Mouse (Mus musculus) midbrain, embryonic 13.5 days (tissue): ENCODE results near the gene Socs7. TPM values are rescaled to one million over a fixed set of nuclear protein-coding genes. Genes with fewer than 3 reads are reported as not detected.
A peak's percentile ranks its signal among the peaks of the same experiment; 100 is the strongest.

Experiments used
- ATAC-seq: fragments of 200-750 bp; cut with Nextera tagmentation; 2 replicates; pipeline ENCODE4 v1.8.0; 2017; ENCODE audit warnings: mild to moderate bottlenecking, moderate TSS enrichment, moderate library complexity
- H3K27ac ChIP-seq: fragments of 300-500 bp; sonication (generic); 2 replicates; pipeline ENCODE4 v1.5.1; 2015; ENCODE audit warnings: inconsistent platforms, mild to moderate bottlenecking, moderate library complexity
- H3K27me3 ChIP-seq: fragments of 300-500 bp; sonication (generic); 2 replicates; pipeline ENCODE4 v1.6.1; 2015; ENCODE audit warnings: mild to moderate bottlenecking, inconsistent platforms
- H3K36me3 ChIP-seq: fragments of 300-500 bp; sonication (generic); 2 replicates; pipeline ENCODE4 v1.6.1; 2015; ENCODE audit warnings: mild to moderate bottlenecking, inconsistent platforms
- H3K4me1 ChIP-seq: fragments of 300-500 bp; sonication (generic); replicated peaks from 2 replicates; pipeline ENCODE4 v1.6.1; 2015; ENCODE audit warnings: inconsistent platforms
- H3K4me2 ChIP-seq: fragments of 300-500 bp; sonication (generic); replicated peaks from 2 replicates; pipeline ENCODE4 v1.6.1; 2015; ENCODE audit warnings: moderate library complexity, mild to moderate bottlenecking, inconsistent platforms
- H3K4me3 ChIP-seq: fragments of 300-500 bp; sonication (generic); replicated peaks from 2 replicates; pipeline ENCODE4 v1.5.1; 2015; ENCODE audit warnings: mild to moderate bottlenecking, inconsistent platforms
- H3K9ac ChIP-seq: fragments of 300-500 bp; sonication (generic); replicated peaks from 2 replicates; pipeline ENCODE4 v1.6.1; 2015; ENCODE audit warnings: mild to moderate bottlenecking, inconsistent platforms
- H3K9me3 ChIP-seq: fragments of 300-500 bp; sonication (generic); 2 replicates; pipeline ENCODE4 v1.6.1; 2016; ENCODE audit warnings: mild to moderate bottlenecking, inconsistent platforms
- WGBS: fragments of 180-500 bp; shearing (Covaris S2); methylation state at CpG from one replicate; pipeline ENCODE4 v1.1.7; 2015; 5-methylcytosine and 5-hydroxymethylcytosine counted together
- polyA plus RNA-seq: library from polyadenylated mRNA; unstranded; fragments of >200 nt; fragmentation: Nextera tagmentation; extraction: Ambion mirVana; gene quantifications from 2 replicates; pipeline ENCODE4 v1.2.1, GENCODE M21; 2015

Socs7 gene
- polyA plus RNA-seq, 1 experiment from 2014 or later: 9.4 TPM

DNA sequence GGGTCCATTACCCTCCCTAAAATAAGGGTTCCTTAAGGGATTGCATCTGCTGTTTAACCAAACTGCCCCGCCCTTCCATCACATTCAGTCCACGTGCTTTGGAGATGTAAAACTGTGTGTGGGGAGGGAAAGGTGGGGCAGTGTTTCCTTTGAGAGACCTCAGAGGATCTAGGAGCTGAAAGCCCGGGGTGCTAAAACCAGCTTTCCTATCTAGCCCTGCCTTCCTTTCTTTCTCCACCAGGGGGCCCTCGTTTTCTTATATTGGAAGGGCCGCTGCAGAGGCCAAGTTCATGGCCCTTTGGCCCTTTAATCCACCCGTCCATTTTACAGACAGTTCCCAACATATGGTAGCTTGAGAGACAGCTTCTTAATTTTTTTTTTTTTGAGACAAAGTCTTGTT lies 45.8 kb downstream of the Socs7 start:
- Histone ChIP-seq H3K36me3 (no peaks in the 10 kb centered on the region), H3K9me3 (no peaks in the 10 kb centered on the region), H3K27me3 (peaks cover 21% of the 10 kb centered on the region), H3K4me1 (peaks cover 39% of the 10 kb centered on the region), H3K9ac (peak overlapping the region; percentile 21; the same call in 1 of the 2 replicates), H3K4me3 (no peak overlapping the region), H3K27ac (no peak overlapping the region), H3K4me2 (no peak overlapping the region)
- ATAC-seq: no peak
- WGBS: 3% methylated on average over 6 of the region's 6 CpGs

DNA sequence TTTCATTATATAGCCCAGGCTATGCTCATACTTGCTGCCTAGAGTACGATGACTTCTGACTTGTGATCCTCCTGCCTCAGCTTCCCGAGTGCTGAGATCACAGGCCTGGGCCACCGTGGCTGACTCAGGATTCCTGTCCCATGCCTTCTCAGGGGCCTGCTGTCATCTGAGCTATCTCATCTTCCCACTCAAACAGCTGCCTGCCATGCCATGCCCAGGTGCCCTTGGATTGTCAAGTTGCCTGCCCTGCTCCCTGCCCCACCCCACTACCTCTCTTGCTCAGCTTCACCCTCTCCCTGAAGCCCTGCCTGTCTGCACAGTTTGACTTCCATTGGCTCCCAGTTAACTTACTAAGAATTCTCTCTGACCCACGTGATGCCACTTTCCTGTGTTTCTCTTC lies 48.6 kb downstream of the Socs7 start:
- H3K9ac ChIP-seq: no peak overlapping the region
- H3K9me3 ChIP-seq: no peaks in the 10 kb centered on the region
- no peak for ATAC-seq
- peaks cover 28% of the 10 kb centered on the region for H3K4me1 ChIP-seq
- no peak overlapping the region for H3K4me3 ChIP-seq
- no peak overlapping the region for H3K27ac ChIP-seq
- H3K4me2 ChIP-seq: no peak overlapping the region
- H3K36me3 ChIP-seq: no peaks in the 10 kb centered on the region
- H3K27me3 ChIP-seq: peaks cover 35% of the 10 kb centered on the region
- WGBS: 86% methylated on average over 4 of the region's 4 CpGs

DNA sequence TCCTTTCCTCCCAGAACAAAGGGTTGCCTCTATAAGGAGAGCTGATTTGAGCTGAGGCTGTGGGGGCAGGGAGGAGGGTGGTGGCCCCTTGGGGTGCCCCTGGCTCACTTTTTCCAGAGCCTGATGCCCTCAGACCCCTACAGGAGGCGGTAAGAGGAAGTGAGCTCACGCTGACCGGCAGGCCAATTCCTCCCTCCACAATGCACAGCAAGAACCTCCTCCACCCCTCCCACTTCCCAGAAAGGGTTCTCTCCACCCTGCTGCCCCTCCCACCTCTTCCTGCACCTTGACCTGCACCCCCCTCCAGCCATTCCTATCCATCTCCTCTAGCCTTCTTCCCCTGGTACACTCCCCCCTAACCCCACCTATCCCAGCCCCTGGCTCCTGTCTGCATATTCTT lies 49.8 kb downstream of the Socs7 start:
- peaks cover 19% of the 10 kb centered on the region for H3K4me1 ChIP-seq
- no peak for ATAC-seq
- H3K9me3 ChIP-seq: no peaks in the 10 kb centered on the region
- H3K27ac ChIP-seq: no peak overlapping the region
- no peaks in the 10 kb centered on the region for H3K36me3 ChIP-seq
- WGBS: 11% methylated on average over 3 of the region's 3 CpGs
- no peak overlapping the region for H3K9ac ChIP-seq
- H3K27me3 ChIP-seq: peaks cover 40% of the 10 kb centered on the region
- no peak overlapping the region for H3K4me3 ChIP-seq
- no peak overlapping the region for H3K4me2 ChIP-seq

DNA sequence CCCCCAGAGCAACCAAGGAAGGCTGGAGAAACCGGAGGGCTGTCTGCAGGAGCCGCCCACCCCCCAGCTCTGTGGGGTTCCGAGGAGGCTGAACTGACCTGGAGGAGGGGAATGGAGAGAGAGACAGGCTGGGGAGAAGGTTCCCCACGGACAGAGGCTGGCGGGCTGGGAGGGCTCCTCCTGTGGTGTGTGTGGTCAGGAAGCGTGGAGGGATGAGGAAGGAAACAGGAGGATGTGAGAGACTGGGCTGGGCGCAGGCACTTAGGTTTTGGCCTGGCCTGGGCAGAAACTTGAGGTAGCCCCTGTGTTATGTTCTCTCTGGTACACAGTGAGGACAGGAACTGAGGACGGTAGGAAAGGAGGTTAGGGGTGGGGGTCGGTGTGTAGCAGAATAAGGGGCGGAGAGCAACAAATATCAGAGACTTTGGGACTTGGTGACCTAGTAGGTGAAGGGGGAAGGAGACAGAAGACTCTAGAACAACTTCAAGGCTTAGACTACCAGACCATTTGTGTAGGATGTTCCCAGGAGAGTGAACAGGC lies 50.5 kb downstream of the Socs7 start:
- Histone ChIP-seq H3K9ac (no peak overlapping the region), H3K36me3 (no peaks in the 10 kb centered on the region), H3K4me3 (no peak overlapping the region), H3K4me2 (no peak overlapping the region), H3K4me1 (peaks cover 17% of the 10 kb centered on the region), H3K27me3 (peaks cover 34% of the 10 kb centered on the region), H3K27ac (no peak overlapping the region), H3K9me3 (no peaks in the 10 kb centered on the region)
- 42% methylated on average over 10 of the region's 10 CpGs for WGBS
- ATAC-seq: no peak

DNA sequence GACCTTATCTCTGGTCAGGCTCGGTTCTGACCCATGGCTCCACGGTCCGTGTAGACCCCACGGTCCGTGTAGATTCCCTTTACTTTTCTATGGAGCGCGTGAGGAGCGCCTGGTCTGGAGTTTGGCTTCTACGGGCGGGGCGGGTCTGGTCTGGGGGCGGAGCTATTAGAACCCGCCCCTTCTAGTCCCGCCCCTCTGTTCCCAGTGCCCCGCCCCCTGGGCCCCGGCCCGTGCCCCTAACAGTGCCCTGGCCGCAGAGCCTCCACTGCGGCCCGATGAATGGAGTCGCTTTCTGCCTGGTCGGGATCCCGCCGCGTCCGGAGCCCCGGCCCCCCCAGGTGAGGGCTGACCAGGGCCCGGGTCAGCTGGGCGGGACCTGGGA lies 53.0 kb downstream of the Socs7 start, which contains the start of gene Arhgap23:
Gene Arhgap23, plus strand, starts transcription at position 204 of the 382 bp plus-strand sequence.
- H3K27ac ChIP-seq: no peak within 1 kb of the TSS
- peaks cover 31% of the 10 kb centered on the region for H3K27me3 ChIP-seq
- H3K4me3 ChIP-seq: peak within 1 kb of the TSS; percentile 45
- H3K36me3 ChIP-seq: no peaks in the 10 kb centered on the region
- H3K4me2 ChIP-seq: peak within 1 kb of the TSS; percentile 62
- peak; percentile 63 for ATAC-seq
- peaks cover 25% of the 10 kb centered on the region for H3K4me1 ChIP-seq
- whole genome bisulfite sequencing: 1% methylated on average over 27 of the region's 29 CpGs
- H3K9ac ChIP-seq: peak within 1 kb of the TSS; percentile 55
- no peaks in the 10 kb centered on the region for H3K9me3 ChIP-seq

DNA sequence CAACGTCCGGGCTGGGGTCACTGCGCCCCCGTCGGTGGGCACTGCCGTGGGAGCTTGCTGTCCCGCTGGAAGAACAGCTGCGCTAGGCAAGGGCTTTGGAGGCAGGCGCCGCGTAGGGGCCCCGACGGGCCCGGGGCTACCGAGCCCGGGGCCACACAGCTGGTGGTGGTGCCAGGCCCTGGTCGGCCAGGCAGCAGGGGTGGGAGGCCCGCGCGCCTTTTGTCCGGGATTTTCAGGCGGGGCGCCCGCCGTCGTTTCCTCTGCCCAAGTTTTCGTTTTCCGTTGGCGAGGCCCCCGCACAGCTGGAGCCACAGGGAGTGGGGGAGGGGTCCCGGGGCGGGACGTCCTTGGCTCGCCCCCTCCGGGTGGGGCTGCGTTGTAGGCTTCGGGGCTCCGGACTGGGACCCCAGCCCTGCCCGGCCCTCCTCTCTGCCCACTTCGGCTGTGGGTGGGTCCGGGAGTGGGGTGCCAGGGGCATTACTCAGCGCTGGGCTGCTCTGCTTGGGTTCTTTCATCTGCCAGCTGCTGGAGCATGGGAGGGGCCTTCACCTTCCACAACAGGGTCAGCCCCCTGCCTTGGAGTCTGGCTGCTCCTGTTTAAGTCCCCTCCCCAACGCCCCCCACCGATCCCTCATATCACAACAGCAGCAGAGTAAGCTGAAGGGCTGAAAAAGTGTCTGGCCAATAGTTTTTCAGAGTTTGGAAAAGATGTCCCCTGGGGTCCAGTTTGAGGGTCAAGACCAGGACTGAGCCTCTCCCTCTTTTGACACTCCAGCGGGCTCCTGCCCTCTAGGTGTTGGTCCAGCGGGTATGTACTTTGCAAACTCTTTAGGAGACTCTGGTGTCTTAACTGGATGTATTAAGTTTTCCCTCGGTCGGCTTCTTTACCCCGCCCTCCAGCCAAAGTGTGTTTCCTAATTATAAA lies 53.6 kb downstream of the Socs7 start:
- Histone ChIP-seq H3K27me3 (peaks cover 31% of the 10 kb centered on the region), H3K4me3 (peak overlapping the region; percentile 45), H3K4me1 (peaks cover 25% of the 10 kb centered on the region), H3K4me2 (peak overlapping the region; percentile 62), H3K9ac (peak overlapping the region; percentile 55), H3K27ac (no peak overlapping the region), H3K36me3 (no peaks in the 10 kb centered on the region), H3K9me3 (no peaks in the 10 kb centered on the region)
- peak; percentile 72 for ATAC-seq
- WGBS: 4% methylated on average over 39 of the region's 49 CpGs

DNA sequence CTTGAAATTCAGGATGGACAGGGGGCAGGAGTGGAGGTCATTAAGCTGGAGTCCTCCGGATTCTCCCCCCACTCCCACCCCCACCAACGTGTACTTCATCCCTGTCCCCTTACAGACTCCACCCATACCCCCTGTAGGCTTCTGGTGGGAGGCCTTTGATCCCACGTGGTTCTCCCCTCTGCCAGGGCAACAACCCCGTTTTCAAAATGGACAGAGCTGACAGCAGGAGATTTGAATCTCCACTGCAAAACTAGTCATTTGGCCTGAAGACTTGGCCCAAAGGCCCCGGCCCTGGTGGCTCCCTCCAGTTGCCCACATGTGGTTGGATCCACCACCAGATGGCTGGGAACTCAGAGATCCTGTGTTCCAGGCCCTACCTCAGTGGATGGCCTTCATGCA lies 54.3 kb downstream of the Socs7 start:
- H3K27ac ChIP-seq: no peak overlapping the region
- H3K27me3 ChIP-seq: peaks cover 31% of the 10 kb centered on the region

DNA sequence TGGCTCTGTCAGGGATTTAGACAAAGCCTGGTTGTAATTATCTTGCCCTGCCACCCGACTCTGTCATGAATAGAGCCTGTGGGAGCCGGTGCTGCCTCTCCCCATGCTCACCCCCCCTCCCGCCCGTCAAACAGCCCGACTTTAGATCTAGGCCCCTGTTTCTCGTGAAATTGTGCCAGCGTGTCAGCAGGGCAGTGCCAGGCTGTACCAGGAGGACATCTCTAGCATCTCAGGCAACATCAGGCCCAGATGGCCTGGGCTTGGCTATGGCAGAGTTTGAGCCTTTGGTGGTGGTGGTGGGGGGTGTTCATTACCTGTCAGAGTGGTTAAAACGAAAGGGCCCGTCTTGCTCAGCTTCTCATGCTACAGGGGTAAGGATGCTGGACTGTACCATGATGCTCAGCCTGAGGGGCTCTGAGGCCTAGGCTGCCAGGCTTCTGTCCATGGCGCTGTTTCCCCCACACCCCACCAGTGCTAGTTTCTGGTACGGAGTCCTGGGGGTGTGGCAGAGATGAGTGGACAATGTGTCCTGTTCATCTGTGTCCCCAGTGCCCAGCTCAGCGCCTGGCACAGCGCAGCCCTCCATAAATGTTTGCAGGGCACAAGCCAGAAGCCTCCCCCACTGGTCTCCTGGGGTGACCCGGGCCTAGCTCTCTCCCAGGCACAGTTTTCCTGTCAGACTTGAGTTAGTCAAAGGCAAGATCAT lies 56.6 kb downstream of the Socs7 start:
- H3K36me3 ChIP-seq: no peaks in the 10 kb centered on the region
- no peak overlapping the region for H3K4me3 ChIP-seq
- no peak overlapping the region for H3K27ac ChIP-seq
- H3K9me3 ChIP-seq: no peaks in the 10 kb centered on the region
- no peak overlapping the region for H3K9ac ChIP-seq
- ATAC-seq: no peak
- H3K4me1 ChIP-seq: peaks cover 28% of the 10 kb centered on the region
- 59% methylated on average over 14 of the region's 14 CpGs for WGBS
- H3K27me3 ChIP-seq: peaks cover 30% of the 10 kb centered on the region
- no peak overlapping the region for H3K4me2 ChIP-seq

More for the DNA sequence above, 54.3 kb downstream of the Socs7 start:
- WGBS: 8% methylated on average over 5 of the region's 5 CpGs
- no peak for ATAC-seq
- Histone ChIP-seq H3K9ac (no peak overlapping the region), H3K4me2 (no peak overlapping the region; the same call in 1 of the 2 replicates), H3K4me1 (peaks cover 25% of the 10 kb centered on the region), H3K9me3 (no peaks in the 10 kb centered on the region), H3K4me3 (no peak overlapping the region), H3K36me3 (no peaks in the 10 kb centered on the region)

DNA sequence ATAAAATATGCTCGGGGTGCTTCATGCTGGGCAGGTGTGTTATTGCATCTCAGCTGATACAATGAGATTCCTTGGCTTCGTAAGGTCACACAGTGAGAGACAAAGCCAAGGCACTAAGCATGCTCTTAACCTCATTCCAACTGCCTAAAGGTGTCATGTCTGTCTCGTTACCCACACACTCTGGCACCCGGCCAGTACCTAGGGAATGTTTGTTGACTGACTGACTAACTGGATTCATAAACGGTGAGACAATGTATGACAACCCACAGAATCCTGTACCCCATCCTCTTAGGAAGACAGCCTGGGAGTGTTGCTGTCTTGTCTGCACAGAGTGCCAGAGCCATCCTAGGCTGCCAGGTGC lies 57.2 kb downstream of the Socs7 start:
- Histone ChIP-seq H3K9ac (no peak overlapping the region), H3K36me3 (no peaks in the 10 kb centered on the region), H3K9me3 (no peaks in the 10 kb centered on the region), H3K27me3 (peaks cover 24% of the 10 kb centered on the region), H3K4me1 (peaks cover 32% of the 10 kb centered on the region), H3K4me2 (no peak overlapping the region), H3K27ac (no peak overlapping the region), H3K4me3 (no peak overlapping the region)
- WGBS: 83% methylated on average over 5 of the region's 5 CpGs
- ATAC-seq: no peak

DNA sequence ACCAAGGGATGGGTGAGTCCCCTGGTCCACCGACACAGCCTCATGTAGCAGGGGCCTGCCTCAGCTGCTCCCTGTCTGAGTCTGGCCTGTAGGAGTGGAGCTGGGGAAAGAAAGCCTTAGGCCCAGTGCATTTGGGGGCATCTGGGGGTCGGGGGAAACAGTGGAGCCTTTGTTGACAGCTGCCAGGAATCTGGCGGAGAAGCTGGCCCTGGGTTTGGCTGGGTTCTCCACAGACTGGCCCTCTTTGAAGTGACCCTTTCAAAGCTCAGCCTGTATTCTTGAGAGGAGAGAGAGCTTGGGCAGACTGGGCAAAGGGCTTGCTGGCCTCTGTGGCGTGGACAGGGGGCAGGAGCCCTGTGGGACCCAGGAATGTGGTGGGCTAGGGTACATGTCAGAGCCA lies 60.2 kb downstream of the Socs7 start:
- Histone ChIP-seq H3K4me3 (no peak overlapping the region), H3K9ac (no peak overlapping the region), H3K9me3 (no peaks in the 10 kb centered on the region), H3K27me3 (peaks cover 5% of the 10 kb centered on the region; the same call in 1 of the 2 replicates), H3K27ac (no peak overlapping the region), H3K4me2 (no peak overlapping the region), H3K36me3 (no peaks in the 10 kb centered on the region), H3K4me1 (peaks cover 22% of the 10 kb centered on the region)
- WGBS: 46% methylated on average over 4 of the region's 4 CpGs
- ATAC-seq: no peak

DNA sequence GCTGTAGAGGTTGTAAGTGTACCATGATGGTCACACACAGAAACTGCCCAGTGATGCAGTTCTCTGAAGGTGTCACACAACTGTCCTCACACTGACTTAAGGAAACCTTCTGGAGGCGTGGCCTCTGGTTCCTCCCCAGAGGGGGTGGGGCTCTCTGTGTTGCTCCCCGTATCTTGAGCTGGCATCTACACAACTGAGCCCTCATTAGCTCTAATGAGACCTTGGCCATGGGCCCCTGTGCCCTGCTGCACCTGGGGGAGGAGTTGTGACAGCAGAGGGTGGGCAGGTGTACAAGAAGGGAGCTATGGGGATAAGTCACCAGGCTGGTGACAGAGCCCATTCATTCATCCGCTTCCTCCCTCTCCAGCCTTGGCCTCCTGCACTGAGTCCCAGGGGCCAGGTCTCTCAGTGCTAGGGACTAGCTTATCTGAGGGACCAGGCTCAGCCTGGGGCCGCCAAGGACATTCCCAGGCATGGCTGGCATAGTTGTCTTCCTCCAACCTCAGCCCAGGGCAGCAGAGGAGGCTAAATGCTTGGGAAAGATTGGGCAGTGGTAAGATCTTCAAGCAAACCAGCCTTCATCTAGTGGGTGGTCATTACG lies 61.8 kb downstream of the Socs7 start:
- H3K9me3 ChIP-seq: no peaks in the 10 kb centered on the region
- no peak overlapping the region for H3K27ac ChIP-seq
- ATAC-seq: no peak
- H3K9ac ChIP-seq: no peak overlapping the region
- no peak overlapping the region for H3K4me3 ChIP-seq
- H3K4me1 ChIP-seq: peaks cover 28% of the 10 kb centered on the region
- no peaks in the 10 kb centered on the region for H3K36me3 ChIP-seq
- 66% methylated on average over 5 of the region's 5 CpGs for WGBS
- no peak overlapping the region for H3K4me2 ChIP-seq
- H3K27me3 ChIP-seq: peaks cover 6% of the 10 kb centered on the region; the same call in 1 of the 2 replicates

DNA sequence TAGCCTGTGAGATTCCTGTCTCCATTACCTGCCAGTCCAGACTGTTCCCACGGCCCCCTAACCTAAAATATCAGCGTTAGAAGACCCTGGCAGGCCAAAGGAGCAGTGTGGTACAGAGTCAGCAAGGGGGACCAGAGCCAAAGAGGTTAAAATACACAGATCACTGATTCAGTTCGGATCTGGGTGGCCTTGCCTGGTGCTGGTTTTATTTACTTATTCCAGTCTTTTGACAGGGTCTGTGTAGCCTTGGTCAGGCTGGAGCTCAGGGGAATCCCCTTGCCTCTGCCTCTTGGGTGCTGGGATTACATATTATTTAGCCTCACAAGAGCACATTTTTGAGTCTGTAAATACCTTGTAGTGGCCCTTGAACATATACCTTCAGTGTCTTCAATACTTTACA lies 62.5 kb downstream of the Socs7 start:
- H3K36me3 ChIP-seq: no peaks in the 10 kb centered on the region
- no peak overlapping the region for H3K4me3 ChIP-seq
- 69% methylated on average over 3 of the region's 3 CpGs for WGBS
- no peak overlapping the region for H3K27ac ChIP-seq
- no peaks in the 10 kb centered on the region for H3K9me3 ChIP-seq
- H3K27me3 ChIP-seq: peaks cover 6% of the 10 kb centered on the region; the same call in 1 of the 2 replicates
- H3K9ac ChIP-seq: no peak overlapping the region
- no peak overlapping the region for H3K4me2 ChIP-seq
- peaks cover 27% of the 10 kb centered on the region for H3K4me1 ChIP-seq
- ATAC-seq: no peak
